Mouse (Mus musculus): ENCODE results near the gene Gm4846.
"Not testable (repeated sequence)": the region's sequence is repeated elsewhere in the genome, so short reads cannot be mapped to it uniquely, and the experiment has no call there.

The Gm4846 gene

GRCm38 (mm10) chr1:166497488-166497887 is at the start of gene Gm4846:
Gene Gm4846 (minus strand): TSS chr1:166497588.
- DNase-seq (ENCODE audit: low read depth, low spot score) = not testable (repeated sequence)

- not testable (repeated sequence) for DNase-seq (ENCODE audit: low read depth, low spot score)
Measured at GRCm38 (mm10) chr1:166531521-166531920, 34.1 kb upstream of the Gm4846 start.

GRCm38 (mm10) chr1:166524709-166525108 is 27.3 kb upstream of the Gm4846 start:
- not testable (repeated sequence) for DNase-seq (ENCODE audit: low read depth, low spot score)

- not testable (repeated sequence) for DNase-seq (ENCODE audit: low read depth, low spot score)
Measured at GRCm38 (mm10) chr1:166519626-166520025, 22.2 kb upstream of the Gm4846 start.

GRCm38 (mm10) chr1:166516556-166516955 is 19.2 kb upstream of the Gm4846 start:
- no peak for DNase-seq (ENCODE audit: low read depth, low spot score)

DNA sequence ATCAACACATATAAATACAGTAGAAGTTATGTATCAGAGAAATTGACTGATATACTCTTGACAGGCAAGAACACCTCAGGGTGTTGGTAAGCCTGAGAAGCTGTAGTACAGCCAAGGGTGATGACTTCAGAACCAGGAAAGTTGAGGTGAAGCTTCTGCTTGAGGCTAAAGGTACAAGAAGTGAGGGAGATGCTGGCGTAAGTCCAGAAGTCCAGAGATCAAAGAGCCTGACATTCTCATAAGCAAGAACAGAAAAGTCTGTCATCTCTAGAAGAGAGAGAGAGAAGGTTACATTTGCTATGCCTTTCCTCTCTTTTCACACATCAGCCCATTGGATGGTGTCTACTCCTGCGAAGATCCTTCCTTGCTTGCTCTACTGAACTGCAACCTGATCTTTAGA is 6.8 kb upstream of the Gm4846 start:
- not testable (repeated sequence) for DNase-seq (ENCODE audit: low read depth, low spot score)

- no peak for DNase-seq (ENCODE audit: low read depth, low spot score)
Measured at GRCm38 (mm10) chr1:166479503-166479902, 17.9 kb downstream of the Gm4846 start.

GRCm38 (mm10) chr1:166467172-166467571 is 30.2 kb downstream of the Gm4846 start:
- no peak for DNase-seq (ENCODE audit: low read depth, low spot score)

GRCm38 (mm10) chr1:166462544-166462943 is 34.8 kb downstream of the Gm4846 start:
- DNase-seq (ENCODE audit: low read depth, low spot score) = no peak

DNA sequence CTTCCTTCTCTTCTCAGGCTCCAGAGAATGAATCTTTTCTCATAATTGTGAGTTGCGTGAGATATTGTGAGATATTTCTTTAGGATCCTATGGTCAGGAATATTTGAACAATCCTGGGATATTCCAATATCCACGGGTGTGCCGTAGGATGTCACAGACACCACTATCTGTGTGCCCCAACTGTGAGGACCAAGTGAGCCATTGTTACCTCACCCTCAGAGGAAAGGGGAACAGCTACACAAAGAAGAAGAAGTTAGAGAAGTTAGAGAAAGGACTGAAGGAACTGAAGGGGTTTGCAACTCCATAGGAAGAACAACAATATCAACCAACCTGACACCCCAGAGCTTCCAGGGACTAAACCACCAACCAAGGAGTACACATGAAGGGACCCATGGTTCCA is 55.4 kb downstream of the Gm4846 start:
- DNase-seq (ENCODE audit: low read depth, low spot score) = no peak

DNA sequence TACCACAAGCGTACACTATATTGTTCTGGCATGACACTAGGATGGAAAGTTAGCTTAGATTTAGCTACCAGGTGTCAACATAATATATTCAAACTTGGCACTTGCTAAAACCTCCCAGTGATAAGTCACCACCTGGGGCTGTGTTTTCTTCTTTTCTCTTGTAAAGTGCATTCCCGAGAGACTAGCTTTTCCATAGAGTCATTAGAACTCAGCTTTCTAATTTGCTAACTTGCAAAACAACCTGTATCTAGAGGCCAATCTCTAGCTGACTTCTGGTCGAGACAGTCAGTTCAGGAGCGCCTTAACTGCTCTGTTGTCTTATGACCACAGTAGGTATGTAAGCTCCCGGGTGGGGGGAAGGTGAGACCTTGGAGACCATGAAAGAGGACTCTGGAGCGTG is 58.0 kb downstream of the Gm4846 start:
- DNase-seq (ENCODE audit: low read depth, low spot score) = no peak

All from ES-CJ7 (cell line).